Mouse (Mus musculus) bone marrow, adult 2 months (tissue): ENCODE data around the gene Rras2.

Experiments
- CTCF ChIP-seq: fragments of 200-500 bp; IDR thresholded peaks from 2 replicates; pipeline ENCODE4 v1.5.1; 2011; ENCODE audit warnings: low read length, control low read depth; ENCODE audit not compliant: control insufficient read depth, insufficient read depth
- POLR2A ChIP-seq: fragments of 200-500 bp; IDR thresholded peaks from 2 replicates; pipeline ENCODE4 v1.6.1; 2011; ENCODE audit warnings: low read depth, mild to moderate bottlenecking, control low read depth, low read length, borderline replicate concordance; ENCODE audit not compliant: control insufficient read depth

GRCm38 (mm10) chr7:114156364-114156763 is 38.8 kb upstream of the Rras2 start:
- TF ChIP-seq POLR2A (no peak), CTCF (no peak)
